Mouse (Mus musculus) forebrain, embryonic 13.5 days (tissue): ENCODE data around the gene Lrmda. TPM values are rescaled to one million over a fixed set of nuclear protein-coding genes. Genes with fewer than 3 reads are reported as not detected.

Experiments
- ATAC-seq: fragments of 200-750 bp; cut with Nextera tagmentation; 2 replicates; pipeline ENCODE4 v1.8.0; 2017
- H3K27ac ChIP-seq: fragments of 300-500 bp; sonication (generic); 2 replicates; pipeline ENCODE4 v1.5.1; 2015; ENCODE audit warnings: inconsistent platforms, mild to moderate bottlenecking, moderate library complexity
- H3K27me3 ChIP-seq: fragments of 300-500 bp; sonication (generic); 2 replicates; pipeline ENCODE4 v1.6.1; 2015; ENCODE audit warnings: mild to moderate bottlenecking, inconsistent platforms
- H3K36me3 ChIP-seq: fragments of 300-500 bp; sonication (generic); 2 replicates; pipeline ENCODE4 v1.6.1; 2015; ENCODE audit warnings: mild to moderate bottlenecking, inconsistent platforms; ENCODE audit not compliant: poor library complexity, severe bottlenecking
- H3K4me1 ChIP-seq: fragments of 300-500 bp; sonication (generic); 2 replicates; pipeline ENCODE4 v1.6.1; 2015; ENCODE audit warnings: inconsistent platforms
- H3K4me2 ChIP-seq: fragments of 300-500 bp; sonication (generic); 2 replicates; pipeline ENCODE4 v1.6.1; 2015; ENCODE audit warnings: inconsistent platforms, mild to moderate bottlenecking, moderate library complexity
- H3K4me3 ChIP-seq: fragments of 300-500 bp; sonication (generic); 2 replicates; pipeline ENCODE4 v1.5.1; 2015; ENCODE audit warnings: mild to moderate bottlenecking, inconsistent platforms
- H3K9ac ChIP-seq: fragments of 300-500 bp; sonication (generic); 2 replicates; pipeline ENCODE4 v1.6.1; 2015; ENCODE audit warnings: mild to moderate bottlenecking, inconsistent platforms
- H3K9me3 ChIP-seq: fragments of 300-500 bp; sonication (generic); replicated peaks from 2 replicates; pipeline ENCODE4 v1.6.1; 2016; ENCODE audit warnings: inconsistent platforms
- WGBS: fragments of 180-500 bp; shearing (Covaris S2); methylation state at CpG from one replicate; pipeline ENCODE4 v1.1.7; 2015; 5-methylcytosine and 5-hydroxymethylcytosine counted together
- polyA plus RNA-seq: library from polyadenylated mRNA; unstranded; fragments of >200 nt; fragmentation: Nextera tagmentation; extraction: Ambion mirVana; gene quantifications from 2 replicates; pipeline ENCODE4 v1.2.1, GENCODE M21; 2015

The Lrmda gene
- polyA plus RNA-seq, 1 experiment from 2014 or later = not detected

DNA sequence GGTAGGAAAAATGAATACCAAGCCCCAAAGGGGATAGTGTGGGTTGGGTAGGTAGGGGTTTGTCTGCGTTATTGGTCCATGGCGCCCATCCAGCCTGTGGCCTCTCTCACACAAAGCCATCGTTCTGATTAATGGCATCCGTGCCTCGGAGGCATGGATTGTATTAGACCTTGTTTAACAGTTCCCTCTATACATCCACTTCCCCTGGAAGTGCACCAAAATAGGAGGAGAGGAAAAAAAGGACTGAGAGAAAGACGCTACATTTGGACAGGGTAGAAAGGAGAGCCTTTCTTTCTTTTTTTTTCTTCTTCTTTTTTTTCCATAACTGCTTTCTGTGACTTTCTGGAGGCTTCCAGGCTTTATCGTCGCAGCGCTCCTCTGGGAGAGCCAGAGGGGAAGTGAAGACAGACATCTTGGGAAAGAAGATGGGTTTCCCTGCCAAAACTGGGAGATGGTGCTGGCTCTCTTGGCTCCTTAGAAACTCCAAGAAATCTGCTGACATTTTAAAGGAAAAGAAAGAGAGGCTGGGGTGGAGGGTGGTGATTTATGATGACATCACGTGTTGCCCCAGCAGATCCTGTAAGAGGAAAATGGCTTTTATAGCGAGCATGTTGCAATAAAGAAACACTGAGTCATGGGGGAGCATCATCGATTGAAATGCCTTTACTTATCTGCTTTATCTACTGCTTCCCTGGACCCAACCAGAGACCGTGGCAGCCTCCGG, 32.6 kb downstream of the Lrmda start:
- peaks cover 58% of the 10 kb centered on the region for H3K27me3 ChIP-seq
- WGBS = 72% methylated on average over 14 of the region's 14 CpGs

GRCm38 (mm10) chr14:22055630-22056029, 36.1 kb downstream of the Lrmda start:
- Histone ChIP-seq H3K36me3 (no peaks in the 10 kb centered on the region), H3K27me3 (peaks cover 40% of the 10 kb centered on the region), H3K4me1 (peaks cover 2% of the 10 kb centered on the region; the same call in 1 of the 2 replicates), H3K27ac (no peak overlapping the region), H3K4me2 (no peak overlapping the region), H3K4me3 (no peak overlapping the region), H3K9ac (no peak overlapping the region), H3K9me3 (no peaks in the 10 kb centered on the region)
- ATAC-seq = no peak
- WGBS = 78% methylated on average over 8 of the region's 8 CpGs

More for the DNA sequence above, 32.6 kb downstream of the Lrmda start:
- H3K4me2 ChIP-seq = no peak overlapping the region
- H3K4me3 ChIP-seq = no peak overlapping the region
- H3K27ac ChIP-seq = no peak overlapping the region
- H3K9me3 ChIP-seq = no peaks in the 10 kb centered on the region
- no peaks in the 10 kb centered on the region for H3K36me3 ChIP-seq
- ATAC-seq = no peak
- no peak overlapping the region for H3K9ac ChIP-seq
- H3K4me1 ChIP-seq = no peaks in the 10 kb centered on the region

GRCm38 (mm10) chr14:22056246-22056645, 36.7 kb downstream of the Lrmda start:
- no peak for ATAC-seq
- H3K4me2 ChIP-seq = no peak overlapping the region
- no peak overlapping the region for H3K4me3 ChIP-seq
- H3K9ac ChIP-seq = no peak overlapping the region
- peaks cover 33% of the 10 kb centered on the region for H3K27me3 ChIP-seq
- H3K9me3 ChIP-seq = no peaks in the 10 kb centered on the region
- 90% methylated on average over 4 of the region's 4 CpGs for WGBS
- peaks cover 8% of the 10 kb centered on the region for H3K4me1 ChIP-seq
- H3K27ac ChIP-seq = no peak overlapping the region
- no peaks in the 10 kb centered on the region for H3K36me3 ChIP-seq

GRCm38 (mm10) chr14:22058729-22059128, 39.2 kb downstream of the Lrmda start:
- H3K4me2 ChIP-seq = no peak overlapping the region
- no peak overlapping the region for H3K27ac ChIP-seq
- H3K9me3 ChIP-seq = no peaks in the 10 kb centered on the region
- H3K9ac ChIP-seq = no peak overlapping the region
- H3K27me3 ChIP-seq = peaks cover 31% of the 10 kb centered on the region
- H3K4me3 ChIP-seq = no peak overlapping the region
- H3K4me1 ChIP-seq = peaks cover 8% of the 10 kb centered on the region
- no peaks in the 10 kb centered on the region for H3K36me3 ChIP-seq
- 42% methylated on average over 1 of the region's 1 CpGs for WGBS
- ATAC-seq = no peak

GRCm38 (mm10) chr14:22059348-22059861, 39.9 kb downstream of the Lrmda start:
- Histone ChIP-seq H3K4me3 (no peak overlapping the region), H3K9ac (no peak overlapping the region), H3K4me1 (peaks cover 8% of the 10 kb centered on the region), H3K9me3 (no peaks in the 10 kb centered on the region), H3K27ac (no peak overlapping the region), H3K27me3 (peaks cover 27% of the 10 kb centered on the region), H3K4me2 (no peak overlapping the region), H3K36me3 (no peaks in the 10 kb centered on the region)
- no peak for ATAC-seq
- WGBS = 88% methylated on average over 6 of the region's 6 CpGs

DNA sequence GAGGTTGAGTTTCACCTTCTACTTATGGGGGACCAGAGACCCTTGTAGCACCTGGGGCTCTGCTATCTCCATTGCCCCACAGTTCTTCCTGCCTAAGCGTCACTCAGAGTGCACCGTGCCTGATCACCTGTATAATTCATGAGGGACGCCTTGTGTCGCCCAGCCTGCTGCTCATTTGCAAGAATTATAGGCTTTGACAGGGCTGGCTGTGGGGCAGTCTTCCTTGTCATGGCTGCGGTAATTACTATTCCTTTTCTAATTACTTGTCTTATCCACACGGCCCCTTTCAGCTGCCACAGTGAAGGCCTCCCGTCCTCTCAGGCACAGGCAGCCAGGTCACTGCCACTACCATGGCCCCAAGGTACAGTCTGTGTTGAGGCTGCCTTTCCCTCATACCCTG, 41.3 kb downstream of the Lrmda start:
- no peaks in the 10 kb centered on the region for H3K9me3 ChIP-seq
- peaks cover 15% of the 10 kb centered on the region for H3K27me3 ChIP-seq
- WGBS = 30% methylated on average over 7 of the region's 7 CpGs
- H3K4me3 ChIP-seq = no peak overlapping the region
- H3K27ac ChIP-seq = no peak overlapping the region
- H3K4me2 ChIP-seq = no peak overlapping the region
- no peak for ATAC-seq
- peaks cover 8% of the 10 kb centered on the region for H3K4me1 ChIP-seq
- no peaks in the 10 kb centered on the region for H3K36me3 ChIP-seq
- H3K9ac ChIP-seq = no peak overlapping the region

DNA sequence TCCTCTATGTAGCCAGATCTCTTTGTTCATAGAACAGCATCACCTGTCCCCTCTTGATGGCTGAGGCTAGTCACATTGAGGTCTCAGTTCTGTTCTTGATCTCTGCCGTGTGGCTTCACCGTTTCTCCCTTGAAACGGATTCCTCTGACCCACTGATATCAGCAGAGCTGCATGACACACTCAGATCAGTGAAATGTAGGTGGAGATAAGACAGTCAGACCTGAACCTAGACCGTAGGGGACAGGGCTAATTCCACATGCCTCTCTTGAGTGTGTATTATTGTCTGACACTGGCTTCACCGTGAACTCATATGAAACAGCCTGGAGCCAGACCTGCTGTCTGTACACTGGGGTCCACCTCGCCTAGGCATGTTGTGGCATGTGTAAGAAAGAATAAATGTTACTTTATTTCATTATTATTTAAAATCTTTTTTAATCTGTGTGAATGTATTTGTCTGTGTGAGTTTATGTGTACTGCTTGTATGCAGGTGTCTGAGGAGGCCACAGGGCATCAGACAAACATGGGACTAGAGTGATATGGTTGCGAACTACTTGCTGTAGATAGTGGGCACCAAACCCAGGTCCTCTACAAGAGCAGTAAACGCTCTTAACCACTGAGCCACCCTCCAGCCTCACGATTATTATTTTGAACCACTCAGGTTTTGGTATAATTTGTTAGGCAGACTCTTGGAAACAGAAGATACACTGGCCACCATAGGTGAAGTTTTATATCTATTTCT, 42.8 kb downstream of the Lrmda start:
- no peak for ATAC-seq
- Histone ChIP-seq H3K4me1 (peaks cover 8% of the 10 kb centered on the region), H3K27me3 (peaks cover 8% of the 10 kb centered on the region; the same call in 1 of the 2 replicates), H3K36me3 (no peaks in the 10 kb centered on the region), H3K4me3 (no peak overlapping the region), H3K4me2 (no peak overlapping the region), H3K27ac (no peak overlapping the region; the same call in 1 of the 2 replicates), H3K9me3 (no peaks in the 10 kb centered on the region), H3K9ac (no peak overlapping the region)
- 92% methylated on average over 9 of the region's 9 CpGs for WGBS

GRCm38 (mm10) chr14:22069169-22069568, 49.7 kb downstream of the Lrmda start:
- ATAC-seq = no peak
- no peak overlapping the region for H3K4me3 ChIP-seq
- H3K9ac ChIP-seq = no peak overlapping the region
- H3K27me3 ChIP-seq = peaks cover 17% of the 10 kb centered on the region
- whole genome bisulfite sequencing = 61% methylated on average over 2 of the region's 2 CpGs
- H3K9me3 ChIP-seq = no peaks in the 10 kb centered on the region
- no peaks in the 10 kb centered on the region for H3K36me3 ChIP-seq
- H3K27ac ChIP-seq = no peak overlapping the region
- H3K4me1 ChIP-seq = peaks cover 4% of the 10 kb centered on the region
- H3K4me2 ChIP-seq = no peak overlapping the region

DNA sequence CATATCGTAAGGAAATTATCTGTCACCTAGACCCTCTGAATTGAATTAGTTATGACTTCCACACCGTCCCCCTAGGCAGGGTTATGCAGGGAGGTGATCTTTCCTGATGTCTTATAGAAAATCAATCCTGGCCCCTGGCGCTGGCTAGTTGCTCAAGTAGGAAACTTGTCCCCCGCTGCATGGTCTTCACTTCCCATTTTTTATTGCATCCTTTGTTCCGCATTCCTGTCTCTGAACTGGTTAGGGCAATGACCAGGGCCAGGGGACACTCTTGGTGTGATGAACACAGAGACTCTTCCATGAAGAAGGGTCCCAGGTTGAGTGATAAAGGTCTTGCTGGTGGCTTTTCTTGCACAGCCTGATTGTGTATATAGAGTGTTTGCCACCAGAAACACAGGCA, 53.9 kb downstream of the Lrmda start:
- 91% methylated on average over 5 of the region's 5 CpGs for WGBS

GRCm38 (mm10) chr14:22074229-22074628, 54.7 kb downstream of the Lrmda start:
- Histone ChIP-seq H3K27ac (no peak overlapping the region), H3K9ac (0 out of 2 replicates have a peak overlapping the region, but pooled peaks have one; percentile 30), H3K27me3 (peaks cover 24% of the 10 kb centered on the region), H3K4me2 (peak overlapping the region; percentile 45), H3K36me3 (no peaks in the 10 kb centered on the region), H3K9me3 (no peaks in the 10 kb centered on the region), H3K4me3 (no peak overlapping the region), H3K4me1 (peaks cover 8% of the 10 kb centered on the region)
- ATAC-seq = 0 out of 2 replicates have a peak, but pooled peaks have one; percentile 27
- 14% methylated on average over 16 of the region's 16 CpGs for WGBS

More for the DNA sequence above, 53.9 kb downstream of the Lrmda start:
- peaks cover 8% of the 10 kb centered on the region for H3K4me1 ChIP-seq
- no peak overlapping the region for H3K4me2 ChIP-seq
- no peaks in the 10 kb centered on the region for H3K36me3 ChIP-seq
- peaks cover 26% of the 10 kb centered on the region for H3K27me3 ChIP-seq
- H3K4me3 ChIP-seq = no peak overlapping the region
- no peak overlapping the region for H3K27ac ChIP-seq
- H3K9me3 ChIP-seq = no peaks in the 10 kb centered on the region
- no peak overlapping the region for H3K9ac ChIP-seq
- ATAC-seq = no peak

DNA sequence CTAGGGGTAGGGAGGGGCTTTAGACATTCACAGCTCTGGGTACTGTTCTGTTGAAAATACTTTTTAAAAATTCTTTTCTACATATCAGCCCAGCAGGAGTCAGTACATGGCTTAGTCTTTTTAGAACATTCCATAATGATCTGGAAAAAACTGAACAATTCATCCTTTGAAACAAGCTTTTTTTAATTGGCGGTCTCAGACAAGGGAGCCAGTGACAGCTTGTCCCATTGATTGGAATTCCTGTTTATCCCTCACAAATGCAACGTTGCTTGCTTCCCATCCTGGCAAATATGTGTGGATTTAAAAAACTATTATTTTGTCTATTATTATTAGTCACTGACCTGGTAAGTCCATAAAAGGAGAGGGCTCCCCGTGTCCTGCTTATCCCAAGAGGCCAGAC, 64.4 kb downstream of the Lrmda start:
- ATAC-seq = no peak
- 11% methylated on average over 3 of the region's 3 CpGs for WGBS

GRCm38 (mm10) chr14:22085411-22085810, 65.9 kb downstream of the Lrmda start:
- peaks cover 14% of the 10 kb centered on the region; the same call in 1 of the 2 replicates for H3K27me3 ChIP-seq
- no peak overlapping the region for H3K4me3 ChIP-seq
- H3K4me1 ChIP-seq = peaks cover 12% of the 10 kb centered on the region
- no peaks in the 10 kb centered on the region for H3K36me3 ChIP-seq
- H3K4me2 ChIP-seq = no peak overlapping the region
- 94% methylated on average over 3 of the region's 3 CpGs for WGBS
- no peak overlapping the region for H3K9ac ChIP-seq
- H3K27ac ChIP-seq = no peak overlapping the region
- H3K9me3 ChIP-seq = 0 out of 2 replicates have a peak, but pooled peaks cover 3% of the 10 kb centered on the region
- no peak for ATAC-seq

More for the DNA sequence above, 64.4 kb downstream of the Lrmda start:
- no peak overlapping the region for H3K4me2 ChIP-seq
- no peaks in the 10 kb centered on the region for H3K36me3 ChIP-seq
- H3K27me3 ChIP-seq = peaks cover 14% of the 10 kb centered on the region; the same call in 1 of the 2 replicates
- H3K4me3 ChIP-seq = no peak overlapping the region
- no peak overlapping the region for H3K9ac ChIP-seq
- 0 out of 2 replicates have a peak, but pooled peaks cover 3% of the 10 kb centered on the region for H3K9me3 ChIP-seq
- no peak overlapping the region for H3K27ac ChIP-seq
- no peaks in the 10 kb centered on the region for H3K4me1 ChIP-seq
